Mouse (Mus musculus) ES-Bruce4 (cell line): Measurements from ENCODE around the gene Rbms3. TPM values are rescaled to one million over a fixed set of nuclear protein-coding genes. Genes with fewer than 3 reads are reported as not detected.

Experiments used
- H3K27ac ChIP-seq: 2 replicates; pipeline ENCODE4 v1.5.1; 2012; ENCODE audit warnings: low read length, inconsistent platforms; ENCODE audit not compliant: insufficient read depth
- H3K27me3 ChIP-seq: 2 replicates; pipeline ENCODE4 v1.6.1; 2012; ENCODE audit warnings: mild to moderate bottlenecking, low read length, inconsistent platforms; ENCODE audit not compliant: control insufficient read depth, poor library complexity, insufficient read depth, severe bottlenecking
- H3K36me3 ChIP-seq: 2 replicates; pipeline ENCODE4 v1.6.1; 2012; ENCODE audit warnings: inconsistent platforms, mild to moderate bottlenecking, low read length, moderate library complexity; ENCODE audit not compliant: control insufficient read depth, poor library complexity, insufficient read depth, severe bottlenecking
- H3K4me1 ChIP-seq: one replicate; pipeline ENCODE4 v1.8.1; 2011; ENCODE audit warnings: low read length; ENCODE audit not compliant: control insufficient read depth, insufficient read depth
- H3K4me3 ChIP-seq: 2 replicates; pipeline ENCODE4 v1.5.1; 2011; ENCODE audit warnings: low read depth, mild to moderate bottlenecking, low read length
- H3K9ac ChIP-seq: 2 replicates; pipeline ENCODE4 v1.6.1; 2012; ENCODE audit warnings: low read depth, mild to moderate bottlenecking, inconsistent platforms; ENCODE audit not compliant: poor library complexity, severe bottlenecking
- H3K9me3 ChIP-seq: replicated peaks from 2 replicates; pipeline ENCODE4 v1.6.1; 2012; ENCODE audit warnings: mild to moderate bottlenecking, low read length, inconsistent platforms; ENCODE audit not compliant: control insufficient read depth, poor library complexity, insufficient read depth, severe bottlenecking
- CTCF ChIP-seq: IDR thresholded peaks from one replicate; pipeline ENCODE4 v1.8.1; 2011; ENCODE audit warnings: low read depth, low read length
- EP300 ChIP-seq: IDR thresholded peaks from 2 replicates; pipeline ENCODE4 v1.6.1; 2011; ENCODE audit warnings: low read depth, low read length; ENCODE audit not compliant: insufficient read depth
- POLR2A ChIP-seq: IDR thresholded peaks from one replicate; pipeline ENCODE4 v1.8.1; 2011; ENCODE audit warnings: low read length; ENCODE audit not compliant: insufficient read depth
- polyA plus RNA-seq: library from polyadenylated mRNA; stranded (reverse); fragments of >200 nt; gene quantifications from 2 replicates; pipeline ENCODE4 v1.2.4, GENCODE M21; 2011; ENCODE audit warnings: low read depth; ENCODE audit not compliant: missing spikeins, insufficient read depth, insufficient read length

The Rbms3 gene
- polyA plus RNA-seq, 1 experiment: 1.8 TPM

- Histone ChIP-seq H3K4me3 (no peak overlapping the region), H3K4me1 (no peaks in the 10 kb centered on the region), H3K9ac (no peak overlapping the region), H3K27me3 (no peaks in the 10 kb centered on the region), H3K36me3 (no peaks in the 10 kb centered on the region), H3K27ac (no peak overlapping the region), H3K9me3 (no peaks in the 10 kb centered on the region)
- TF ChIP-seq CTCF (no peak), POLR2A (no peak), EP300 (no peak)
These were observed 71.2 kb downstream of the Rbms3 start for GRCm38 (mm10) chr9:117558562-117558961.

- Histone ChIP-seq H3K9me3 (no peaks in the 10 kb centered on the region), H3K4me3 (no peak overlapping the region), H3K9ac (no peak overlapping the region), H3K27ac (no peak overlapping the region), H3K36me3 (no peaks in the 10 kb centered on the region), H3K27me3 (no peaks in the 10 kb centered on the region), H3K4me1 (no peaks in the 10 kb centered on the region)
- TF ChIP-seq POLR2A (no peak), EP300 (no peak), CTCF (no peak)
These were observed 75.4 kb downstream of the Rbms3 start for GRCm38 (mm10) chr9:117554356-117554755.

- no peak overlapping the region for H3K27ac ChIP-seq
These were observed 100.4 kb downstream of the Rbms3 start for GRCm38 (mm10) chr9:117529281-117529680.

GRCm38 (mm10) chr9:117508941-117509340 is 120.8 kb downstream of the Rbms3 start:
- H3K9ac ChIP-seq: no peak overlapping the region
- H3K36me3 ChIP-seq: no peaks in the 10 kb centered on the region
- H3K27ac ChIP-seq: no peak overlapping the region
- no peaks in the 10 kb centered on the region for H3K4me1 ChIP-seq
- no peak overlapping the region for H3K4me3 ChIP-seq
- H3K9me3 ChIP-seq: peaks cover 5% of the 10 kb centered on the region
- no peaks in the 10 kb centered on the region for H3K27me3 ChIP-seq
- no peak for TF ChIP-seq EP300
- no peak for TF ChIP-seq POLR2A
- no peak for TF ChIP-seq CTCF

More at GRCm38 (mm10) chr9:117529281-117529680, 100.4 kb downstream of the Rbms3 start:
- Histone ChIP-seq H3K4me3 (no peak overlapping the region), H3K4me1 (no peaks in the 10 kb centered on the region), H3K9me3 (no peaks in the 10 kb centered on the region), H3K36me3 (no peaks in the 10 kb centered on the region), H3K27me3 (no peaks in the 10 kb centered on the region), H3K9ac (no peak overlapping the region)
- TF ChIP-seq EP300 (no peak), POLR2A (no peak), CTCF (no peak)

DNA sequence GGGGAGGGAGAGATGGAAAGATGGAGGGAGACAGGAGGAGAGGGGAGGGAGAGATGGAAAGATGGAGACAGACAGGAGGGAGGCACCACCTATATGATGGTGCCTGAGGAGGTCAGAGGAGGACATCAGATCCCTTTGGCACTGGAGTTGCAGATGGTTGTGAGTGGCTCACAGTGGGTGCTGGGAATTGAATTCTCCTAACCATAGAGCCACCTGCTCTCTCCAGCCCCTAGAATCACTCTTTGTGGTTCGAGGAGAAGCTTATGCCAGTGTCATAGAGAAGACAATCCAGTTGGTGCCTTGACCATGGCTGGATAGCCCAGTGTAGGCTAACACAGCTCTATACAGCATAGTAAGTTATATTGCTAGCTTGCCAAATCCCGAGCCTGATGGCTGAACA is 137.8 kb downstream of the Rbms3 start:
- Histone ChIP-seq H3K4me3 (no peak overlapping the region), H3K9me3 (no peaks in the 10 kb centered on the region), H3K9ac (no peak overlapping the region), H3K27ac (no peak overlapping the region), H3K36me3 (no peaks in the 10 kb centered on the region), H3K4me1 (no peaks in the 10 kb centered on the region), H3K27me3 (no peaks in the 10 kb centered on the region)
- TF ChIP-seq POLR2A (no peak), CTCF (no peak), EP300 (no peak)

DNA sequence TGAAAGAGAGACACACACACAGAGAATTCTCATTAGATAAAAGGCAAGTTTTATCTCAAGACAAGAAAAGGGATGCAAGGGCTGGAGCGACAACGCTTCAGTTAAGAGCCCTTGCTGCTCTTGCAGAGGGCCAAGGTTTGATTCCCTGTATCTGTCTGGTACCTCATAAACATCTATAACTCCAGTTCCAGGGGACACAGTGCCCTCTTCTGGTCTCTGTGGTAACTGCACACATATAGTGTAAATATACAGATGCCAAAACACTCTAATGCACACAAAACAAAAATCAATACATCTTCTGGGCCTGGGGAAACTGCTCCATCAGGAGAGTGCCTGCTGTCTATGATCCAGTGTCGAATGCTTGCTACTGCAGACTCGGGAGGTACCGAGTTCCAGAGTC is 145.3 kb downstream of the Rbms3 start:
- H3K4me3 ChIP-seq: no peak overlapping the region
- H3K9ac ChIP-seq: no peak overlapping the region
- H3K27ac ChIP-seq: no peak overlapping the region
- no peaks in the 10 kb centered on the region for H3K27me3 ChIP-seq
- H3K4me1 ChIP-seq: no peaks in the 10 kb centered on the region
- peak; percentile 22 for TF ChIP-seq CTCF
- TF ChIP-seq POLR2A: no peak
- no peak for TF ChIP-seq EP300
- no peaks in the 10 kb centered on the region for H3K36me3 ChIP-seq
- no peaks in the 10 kb centered on the region for H3K9me3 ChIP-seq
